Mouse (Mus musculus): ENCODE results near the gene Exoc8. TPM values are rescaled to one million over a fixed set of nuclear protein-coding genes. Genes with fewer than 3 reads are reported as not detected.

Gene Exoc8
- 3.7 and 3.8 TPM in 2 replicates for polyA plus RNA-seq (2015; fragmentation: Nextera tagmentation; extraction: Ambion mirVana)

DNA sequence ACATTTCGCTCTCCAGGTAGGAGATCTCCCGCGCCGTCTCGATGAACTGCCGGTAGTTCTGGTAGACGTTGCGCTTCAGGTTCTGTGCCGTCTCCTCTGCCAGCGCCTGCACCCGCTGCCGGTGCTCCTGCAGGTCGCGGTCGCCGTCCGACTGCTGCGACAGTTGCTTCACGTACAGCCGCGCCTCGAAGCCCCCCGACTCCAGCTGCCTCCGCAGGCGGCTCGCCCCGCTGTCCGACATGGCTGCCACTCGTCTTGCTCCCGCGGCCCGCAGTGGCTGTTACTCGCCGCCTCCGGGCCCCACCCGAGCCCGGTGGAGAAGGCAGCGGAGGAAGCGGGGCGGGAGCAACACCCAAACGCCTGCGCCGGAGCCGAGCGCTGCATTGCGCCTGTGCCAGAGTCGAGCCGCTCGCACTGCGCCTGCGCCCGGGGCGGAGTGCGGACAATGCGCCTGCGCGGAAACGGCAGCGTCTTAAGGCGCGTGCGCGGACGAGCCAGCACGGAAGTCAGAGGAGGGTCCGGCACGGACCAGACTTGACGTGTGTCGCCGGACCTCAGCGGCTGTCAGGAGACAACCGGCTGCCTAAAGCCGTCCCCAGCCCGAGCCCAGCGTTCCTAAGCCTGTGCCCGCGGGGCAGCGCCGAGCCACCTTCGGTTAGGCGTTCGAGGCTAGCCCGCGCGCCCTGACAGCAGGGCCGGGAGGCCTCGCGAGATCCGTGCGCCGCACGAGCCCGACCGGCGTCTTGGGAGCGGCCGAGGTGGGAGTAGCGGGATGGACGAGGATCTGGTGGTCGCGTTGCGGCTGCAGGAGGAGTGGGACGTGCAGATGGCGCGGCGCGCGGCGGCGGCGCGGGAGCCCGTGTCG, at the start of gene Exoc8, which contains the start of gene Sprtn:
Gene Exoc8, minus strand, starts transcription at position 320 of the 865 bp plus-strand sequence.
Gene Sprtn, plus strand, starts transcription at position 501 of the 865 bp plus-strand sequence.
- H3K9ac ChIP-seq, result peak within 1 kb of the TSS; percentile 89
- H3K4me2 ChIP-seq, result peak within 1 kb of the TSS; percentile 98
- no peaks in the 10 kb centered on the region for H3K27me3 ChIP-seq
- peak within 1 kb of the TSS; percentile 92 for H3K27ac ChIP-seq (replicated peaks)
- H3K4me3 ChIP-seq (replicated peaks), result peak within 1 kb of the TSS; percentile 86
- H3K4me1 ChIP-seq (replicated peaks), result peaks cover 51% of the 10 kb centered on the region
- ATAC-seq (ENCODE audit: insufficient read depth), result peak; percentile 94
- WGBS (ENCODE audit: insufficient replicate concordance), result under 1% methylated on average over 113 of the region's 114 CpGs
- H3K36me3 ChIP-seq (replicated peaks), result peaks cover 65% of the 10 kb centered on the region
- H3K9me3 ChIP-seq (replicated peaks), result no peaks in the 10 kb centered on the region

DNA sequence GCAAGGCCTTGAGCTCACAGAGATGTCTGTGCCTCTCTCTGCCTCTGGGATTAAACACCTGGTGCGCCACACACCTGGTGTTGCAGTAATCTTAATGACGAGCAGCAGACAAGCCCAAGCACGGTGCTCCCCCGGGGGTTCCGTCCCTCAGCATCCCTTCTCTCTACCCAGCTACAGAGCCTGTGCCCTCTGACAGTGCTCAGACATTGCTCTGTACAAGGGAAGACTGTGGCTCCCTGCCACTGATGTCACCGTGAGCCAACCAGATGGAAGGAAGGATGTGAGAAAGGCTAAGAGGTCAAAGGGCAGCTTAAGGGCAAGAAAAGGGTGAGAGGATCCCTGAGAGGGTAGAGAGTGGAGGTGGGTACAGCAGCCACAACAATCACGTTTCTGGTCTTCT, 46.9 kb upstream of the Exoc8 start:
- H3K36me3 ChIP-seq (replicated peaks), result peaks cover 13% of the 10 kb centered on the region
- no peak overlapping the region for H3K4me3 ChIP-seq (replicated peaks)
- peaks cover 15% of the 10 kb centered on the region for H3K27me3 ChIP-seq
- no peak overlapping the region for H3K4me2 ChIP-seq
- no peaks in the 10 kb centered on the region for H3K9me3 ChIP-seq (replicated peaks)
- no peak overlapping the region for H3K9ac ChIP-seq
- H3K27ac ChIP-seq (replicated peaks), result no peak overlapping the region
- no peak for ATAC-seq (ENCODE audit: insufficient read depth)
- WGBS (ENCODE audit: insufficient replicate concordance), result 75% methylated on average over 7 of the region's 7 CpGs
- H3K4me1 ChIP-seq (replicated peaks), result peaks cover 33% of the 10 kb centered on the region

DNA sequence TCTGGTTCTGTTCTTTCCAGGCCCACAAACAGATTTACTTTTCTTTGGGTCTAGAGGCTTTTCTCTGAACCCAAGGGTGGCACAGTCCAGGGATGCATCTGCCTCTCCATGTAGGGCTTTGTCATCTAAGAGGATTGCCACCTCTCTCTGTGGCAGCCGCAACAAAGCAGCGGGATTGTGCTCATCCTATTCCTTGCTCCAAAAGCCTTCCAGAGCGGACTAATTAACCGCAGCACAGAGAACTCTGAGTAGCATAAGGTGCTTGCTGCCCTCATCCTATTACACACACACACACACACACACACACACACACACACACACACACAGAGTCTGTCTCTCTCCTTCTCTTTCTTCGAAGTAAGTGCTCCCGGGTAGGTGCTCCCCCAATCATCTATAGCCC, 46.3 kb upstream of the Exoc8 start:
- H3K27ac ChIP-seq (replicated peaks), result no peak overlapping the region
- peaks cover 19% of the 10 kb centered on the region for H3K36me3 ChIP-seq (replicated peaks)
- H3K27me3 ChIP-seq, result peaks cover 15% of the 10 kb centered on the region
- H3K9ac ChIP-seq, result no peak overlapping the region
- ATAC-seq (ENCODE audit: insufficient read depth), result no peak
- H3K9me3 ChIP-seq (replicated peaks), result no peaks in the 10 kb centered on the region
- 87% methylated on average over 6 of the region's 6 CpGs for WGBS (ENCODE audit: insufficient replicate concordance)
- H3K4me3 ChIP-seq (replicated peaks), result no peak overlapping the region
- H3K4me2 ChIP-seq, result no peak overlapping the region
- H3K4me1 ChIP-seq (replicated peaks), result peaks cover 33% of the 10 kb centered on the region

- Histone ChIP-seq H3K27me3 (no peaks in the 10 kb centered on the region), H3K4me2 (no peak overlapping the region), H3K4me1 (replicated peaks) (no peaks in the 10 kb centered on the region), H3K9ac (no peak overlapping the region), H3K27ac (replicated peaks) (no peak overlapping the region), H3K9me3 (replicated peaks) (no peaks in the 10 kb centered on the region), H3K4me3 (replicated peaks) (no peak overlapping the region), H3K36me3 (replicated peaks) (peaks cover 16% of the 10 kb centered on the region; the same call in 1 of the 2 replicates)
- ATAC-seq (ENCODE audit: insufficient read depth), result no peak
- 68% methylated on average over 4 of the region's 4 CpGs for WGBS (ENCODE audit: insufficient replicate concordance)
Observed at GRCm38 (mm10) chr8:124937293-124937692, 39.8 kb upstream of the Exoc8 start.

DNA sequence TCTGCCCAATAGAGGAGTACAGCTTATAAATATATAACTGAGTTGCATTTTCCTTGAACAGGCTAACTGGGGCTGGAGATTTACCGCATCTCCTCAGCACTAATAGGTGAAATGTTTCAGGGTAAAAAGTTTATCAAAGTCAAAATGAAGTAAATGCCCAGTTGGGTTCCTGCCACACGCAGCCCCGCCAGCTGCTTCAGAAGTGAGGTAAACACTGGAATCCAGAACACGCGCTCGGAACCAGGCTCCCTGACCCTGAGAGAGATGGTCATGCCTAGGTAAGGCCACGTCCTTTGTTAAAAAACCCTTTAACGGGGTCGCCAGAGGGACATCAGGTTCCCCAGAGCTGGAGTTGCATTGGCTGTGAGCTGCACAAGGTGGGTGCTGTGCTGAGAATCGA, 39.2 kb upstream of the Exoc8 start:
- H3K9me3 ChIP-seq (replicated peaks), result no peaks in the 10 kb centered on the region
- H3K36me3 ChIP-seq (replicated peaks), result peaks cover 14% of the 10 kb centered on the region; the same call in 1 of the 2 replicates
- WGBS (ENCODE audit: insufficient replicate concordance), result 86% methylated on average over 10 of the region's 10 CpGs
- H3K9ac ChIP-seq, result no peak overlapping the region
- ATAC-seq (ENCODE audit: insufficient read depth), result no peak
- H3K27me3 ChIP-seq, result no peaks in the 10 kb centered on the region
- H3K4me2 ChIP-seq, result no peak overlapping the region
- no peak overlapping the region for H3K27ac ChIP-seq (replicated peaks)
- H3K4me1 ChIP-seq (replicated peaks), result no peaks in the 10 kb centered on the region
- no peak overlapping the region for H3K4me3 ChIP-seq (replicated peaks)

DNA sequence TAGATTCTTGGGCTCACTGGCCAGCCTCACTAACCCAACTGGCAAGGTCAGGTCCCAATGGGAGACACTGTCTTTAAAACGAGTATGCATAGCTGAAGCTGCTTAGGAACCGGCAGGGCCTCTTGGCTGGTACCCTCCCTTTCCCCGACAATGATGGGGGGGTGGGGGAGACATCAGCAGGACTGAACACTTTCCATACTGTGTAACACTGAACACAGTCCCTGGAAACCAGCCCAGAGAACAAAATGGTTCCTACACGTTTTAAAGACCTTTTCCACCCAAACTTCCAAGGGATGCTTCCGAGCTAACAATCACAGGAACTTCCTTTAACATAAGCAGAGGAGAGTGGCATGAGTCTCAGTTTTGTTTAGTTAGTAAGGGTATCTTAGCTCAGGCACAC, 37.6 kb upstream of the Exoc8 start:
- WGBS (ENCODE audit: insufficient replicate concordance), result 60% methylated on average over 5 of the region's 5 CpGs
- ATAC-seq (ENCODE audit: insufficient read depth), result no peak
- Histone ChIP-seq H3K4me3 (replicated peaks) (no peak overlapping the region), H3K27me3 (no peaks in the 10 kb centered on the region), H3K9ac (no peak overlapping the region), H3K4me2 (no peak overlapping the region), H3K27ac (replicated peaks) (no peak overlapping the region), H3K36me3 (replicated peaks) (peaks cover 6% of the 10 kb centered on the region; the same call in 1 of the 2 replicates), H3K9me3 (replicated peaks) (no peaks in the 10 kb centered on the region), H3K4me1 (replicated peaks) (peaks cover 5% of the 10 kb centered on the region)

DNA sequence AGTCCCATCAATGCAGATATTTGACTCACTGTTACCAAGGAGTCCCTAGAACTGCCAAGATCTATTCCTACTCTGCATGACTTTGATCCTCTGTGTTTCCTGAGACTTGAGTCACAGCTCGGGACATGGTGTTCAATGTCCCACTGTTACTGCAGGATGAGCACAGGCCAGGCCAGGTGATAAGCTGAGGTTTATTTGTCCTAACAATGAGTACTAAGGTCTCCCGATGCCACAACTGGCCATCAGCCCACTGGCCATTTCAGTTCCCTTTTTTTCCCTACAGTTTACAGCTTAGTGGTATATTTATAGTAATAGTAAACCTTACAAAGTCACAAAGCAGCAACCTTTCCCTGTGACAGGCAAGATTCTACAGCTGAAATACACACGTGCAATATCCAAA, 34.9 kb upstream of the Exoc8 start:
- Histone ChIP-seq H3K9ac (no peak overlapping the region), H3K9me3 (replicated peaks) (no peaks in the 10 kb centered on the region), H3K36me3 (replicated peaks) (no peaks in the 10 kb centered on the region), H3K27me3 (no peaks in the 10 kb centered on the region), H3K4me1 (replicated peaks) (peaks cover 11% of the 10 kb centered on the region), H3K4me2 (no peak overlapping the region), H3K27ac (replicated peaks) (no peak overlapping the region), H3K4me3 (replicated peaks) (no peak overlapping the region)
- no peak for ATAC-seq (ENCODE audit: insufficient read depth)
- 47% methylated on average over 3 of the region's 3 CpGs for WGBS (ENCODE audit: insufficient replicate concordance)

DNA sequence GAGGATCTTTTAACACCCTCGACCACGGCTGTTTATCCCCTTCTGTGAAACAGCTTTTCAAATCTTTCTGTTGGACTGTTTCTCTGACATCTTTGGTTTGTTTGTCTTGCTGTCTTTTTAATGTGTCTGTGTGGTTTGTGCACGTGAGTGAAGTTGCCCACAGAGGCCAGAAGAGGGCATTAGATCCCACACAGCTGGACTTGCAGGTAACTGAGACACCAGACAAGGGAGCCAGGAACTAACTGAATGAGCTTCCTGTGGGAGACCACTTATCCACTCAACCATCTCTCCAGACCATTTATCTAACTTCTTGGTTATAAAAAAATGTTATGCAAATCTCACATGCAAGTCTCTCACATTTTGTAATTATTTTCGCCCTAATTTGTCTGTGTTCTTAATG, 33.1 kb upstream of the Exoc8 start:
- Histone ChIP-seq H3K36me3 (replicated peaks) (no peaks in the 10 kb centered on the region), H3K4me1 (replicated peaks) (peaks cover 23% of the 10 kb centered on the region), H3K9ac (no peak overlapping the region), H3K4me2 (no peak overlapping the region), H3K4me3 (replicated peaks) (no peak overlapping the region), H3K27me3 (no peaks in the 10 kb centered on the region), H3K27ac (replicated peaks) (no peak overlapping the region), H3K9me3 (replicated peaks) (no peaks in the 10 kb centered on the region)
- WGBS (ENCODE audit: insufficient replicate concordance), result 75% methylated on average over 4 of the region's 4 CpGs
- no peak for ATAC-seq (ENCODE audit: insufficient read depth)

- H3K4me1 ChIP-seq (replicated peaks), result peaks cover 28% of the 10 kb centered on the region
- H3K27ac ChIP-seq (replicated peaks), result no peak overlapping the region
- no peaks in the 10 kb centered on the region for H3K36me3 ChIP-seq (replicated peaks)
- H3K9ac ChIP-seq, result no peak overlapping the region
- no peak for ATAC-seq (ENCODE audit: insufficient read depth)
- 73% methylated on average over 13 of the region's 13 CpGs for WGBS (ENCODE audit: insufficient replicate concordance)
- no peaks in the 10 kb centered on the region for H3K9me3 ChIP-seq (replicated peaks)
- H3K4me2 ChIP-seq, result no peak overlapping the region
- H3K4me3 ChIP-seq (replicated peaks), result no peak overlapping the region
- H3K27me3 ChIP-seq, result no peaks in the 10 kb centered on the region
Observed at GRCm38 (mm10) chr8:124930086-124930485, 32.6 kb upstream of the Exoc8 start.

GRCm38 (mm10) chr8:124929006-124929405, 31.5 kb upstream of the Exoc8 start:
- Histone ChIP-seq H3K27me3 (no peaks in the 10 kb centered on the region), H3K9me3 (replicated peaks) (no peaks in the 10 kb centered on the region), H3K4me1 (replicated peaks) (peaks cover 31% of the 10 kb centered on the region), H3K27ac (replicated peaks) (no peak overlapping the region), H3K4me3 (replicated peaks) (no peak overlapping the region), H3K9ac (no peak overlapping the region), H3K4me2 (no peak overlapping the region), H3K36me3 (replicated peaks) (no peaks in the 10 kb centered on the region)
- no peak for ATAC-seq (ENCODE audit: insufficient read depth)
- 81% methylated on average over 11 of the region's 11 CpGs for WGBS (ENCODE audit: insufficient replicate concordance)

DNA sequence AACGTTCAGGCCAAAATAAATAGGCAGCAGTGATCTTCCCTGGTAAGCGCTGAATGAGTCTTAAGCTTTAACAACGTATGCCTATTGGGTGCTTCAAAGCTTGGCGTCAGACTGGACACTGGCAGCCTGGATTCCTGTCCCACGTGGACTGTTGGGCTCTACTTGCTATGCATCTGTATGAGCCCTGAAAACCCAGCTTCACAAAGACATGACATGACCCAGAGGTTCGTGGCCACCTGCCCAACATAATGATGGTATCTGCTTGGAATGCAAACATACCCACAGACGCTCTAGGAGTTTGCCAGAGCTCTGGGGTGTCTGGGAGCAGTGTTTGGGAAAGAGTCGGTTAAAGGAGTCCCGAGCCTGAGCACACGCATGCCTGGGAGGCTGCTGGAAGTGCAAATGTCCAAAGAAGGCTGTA, 28.9 kb upstream of the Exoc8 start:
- peaks cover 54% of the 10 kb centered on the region for H3K4me1 ChIP-seq (replicated peaks)
- no peaks in the 10 kb centered on the region for H3K9me3 ChIP-seq (replicated peaks)
- ATAC-seq (ENCODE audit: insufficient read depth), result no peak
- no peak overlapping the region for H3K4me3 ChIP-seq (replicated peaks)
- H3K9ac ChIP-seq, result no peak overlapping the region
- H3K27ac ChIP-seq (replicated peaks), result no peak overlapping the region
- no peak overlapping the region for H3K4me2 ChIP-seq
- no peaks in the 10 kb centered on the region for H3K36me3 ChIP-seq (replicated peaks)
- 57% methylated on average over 10 of the region's 10 CpGs for WGBS (ENCODE audit: insufficient replicate concordance)
- H3K27me3 ChIP-seq, result no peaks in the 10 kb centered on the region

All from liver, embryonic 15.5 days (tissue).